Mouse (Mus musculus): Measurements from ENCODE around the gene Kcnk4. TPM values are rescaled to one million over a fixed set of nuclear protein-coding genes. Genes with fewer than 3 reads are reported as not detected.
A peak's percentile ranks its signal among the peaks of the same experiment; 100 is the strongest.

Gene Kcnk4
- polyA plus RNA-seq, 1 experiment from 2014 or later: 3.3 TPM

DNA sequence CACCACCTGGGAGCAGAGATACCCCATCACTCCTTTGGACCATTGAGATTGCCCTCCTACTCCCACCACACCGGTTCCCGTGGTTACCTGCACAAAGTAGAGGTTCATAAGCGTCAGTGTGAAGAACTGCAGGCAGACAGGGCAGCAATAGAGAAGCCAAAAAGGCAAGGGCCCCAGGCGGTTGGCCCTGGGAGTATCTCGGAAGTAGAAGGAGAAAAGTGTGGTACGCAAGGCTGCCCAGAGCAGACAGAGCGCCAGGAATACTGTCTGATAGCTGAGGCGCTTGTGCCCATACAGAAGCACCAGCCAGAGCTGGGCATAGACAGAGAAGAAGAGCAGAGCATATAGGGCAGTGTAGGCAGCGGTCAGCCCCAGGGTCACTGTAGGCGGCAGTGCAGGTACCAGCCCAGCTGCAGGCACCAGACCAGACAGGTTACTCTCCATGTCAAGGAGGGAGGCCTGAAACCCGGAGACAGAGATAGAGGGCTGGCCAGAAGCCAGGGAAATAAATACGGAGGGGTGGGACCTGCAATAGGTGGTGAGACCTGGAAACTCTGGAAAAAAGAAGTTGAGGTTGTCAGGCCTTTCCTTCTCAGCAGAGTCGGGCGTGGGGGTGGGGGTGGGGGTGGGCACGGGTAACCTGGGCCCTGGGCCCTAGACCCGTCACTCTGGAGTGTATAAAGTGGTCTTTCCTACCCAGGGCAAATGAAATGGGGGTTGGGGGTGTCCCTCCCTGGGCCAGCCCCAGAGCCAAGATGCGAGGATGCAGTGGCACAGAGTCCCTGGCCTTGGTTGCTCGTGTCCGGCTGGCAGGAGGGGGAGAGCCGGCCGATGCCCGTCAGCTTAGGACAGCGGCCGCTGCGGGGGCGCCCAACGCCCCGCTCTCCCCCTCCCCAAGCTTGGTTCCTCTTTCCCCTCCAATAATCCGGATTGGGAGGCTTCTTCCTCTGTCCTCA lies 6.4 kb upstream of the Kcnk4 start:
- Histone ChIP-seq H3K36me3 (ENCODE audit: control insufficient read depth, insufficient read depth) (no peaks in the 10 kb centered on the region), H3K4me2 (ENCODE audit: low read length) (peak overlapping the region; percentile 99), H3K9me3 (ENCODE audit: control insufficient read depth, low read length) (no peaks in the 10 kb centered on the region), H3K9ac (replicated peaks; ENCODE audit: low read depth, low read length) (peak overlapping the region; percentile 99), H3K4me3 (replicated peaks; ENCODE audit: low read length) (peak overlapping the region; percentile 98), H3K27me3 (replicated peaks; ENCODE audit: control insufficient read depth, insufficient read depth, low read length) (peaks cover 7% of the 10 kb centered on the region), H3K4me1 (replicated peaks; ENCODE audit: control insufficient read depth, insufficient read depth, low read length) (peaks cover 34% of the 10 kb centered on the region), H3K27ac (ENCODE audit: low read length) (no peak overlapping the region; the same call in 1 of the 2 replicates)
- WGBS: 18% methylated on average over 29 of the region's 29 CpGs
- peak; percentile 2; the same call in 1 of the 2 replicates for ATAC-seq

DNA sequence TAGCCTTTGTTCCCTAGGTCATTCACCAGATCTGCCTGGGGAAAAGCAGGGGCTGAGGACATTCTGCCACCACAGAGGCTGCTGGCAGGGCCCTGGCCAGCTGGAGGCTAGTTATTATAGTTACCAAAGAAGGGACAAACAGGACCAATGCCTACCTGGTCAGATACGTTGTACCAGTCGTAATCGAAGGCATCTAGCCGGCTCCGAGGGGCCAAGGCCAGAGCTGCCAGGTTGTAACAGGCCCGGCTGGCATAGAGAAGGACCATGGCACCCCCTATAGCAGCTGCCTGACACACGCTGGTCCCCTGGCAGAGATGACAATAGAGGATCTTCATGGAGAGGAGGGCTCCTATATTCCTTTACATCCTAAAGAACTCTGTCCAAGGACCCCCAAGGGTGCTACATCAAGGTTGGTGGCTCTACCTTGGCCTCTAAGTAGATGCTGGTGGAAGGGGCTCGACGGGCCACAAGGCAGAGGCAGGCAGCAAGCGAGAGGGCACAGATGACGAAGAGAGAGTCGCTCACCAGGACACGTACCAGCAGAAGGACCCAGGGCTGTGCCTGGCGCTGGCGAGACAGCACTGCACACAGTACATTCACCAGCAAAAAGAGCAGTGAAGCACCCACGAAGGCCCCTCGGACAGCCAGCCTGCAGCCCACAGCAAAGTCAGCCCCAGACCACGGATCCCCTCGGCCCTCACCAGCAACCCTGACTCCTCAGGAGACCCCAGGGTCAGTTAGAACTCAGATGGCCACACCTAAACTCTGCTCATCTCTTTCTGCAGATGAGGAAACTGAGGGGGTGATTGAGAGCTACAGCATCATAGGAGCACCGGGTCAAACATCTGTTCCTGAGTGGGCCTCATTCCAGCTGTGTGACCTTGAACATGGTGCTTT lies 5.0 kb upstream of the Kcnk4 start:
- H3K27ac ChIP-seq (ENCODE audit: low read length): no peak overlapping the region
- WGBS: 87% methylated on average over 20 of the region's 20 CpGs
- H3K9me3 ChIP-seq (ENCODE audit: control insufficient read depth, low read length): no peaks in the 10 kb centered on the region
- ATAC-seq: no peak
- no peak overlapping the region for H3K9ac ChIP-seq (replicated peaks; ENCODE audit: low read depth, low read length)
- H3K36me3 ChIP-seq (ENCODE audit: control insufficient read depth, insufficient read depth): no peaks in the 10 kb centered on the region
- H3K4me1 ChIP-seq (replicated peaks; ENCODE audit: control insufficient read depth, insufficient read depth, low read length): peaks cover 34% of the 10 kb centered on the region
- peaks cover 19% of the 10 kb centered on the region for H3K27me3 ChIP-seq (replicated peaks; ENCODE audit: control insufficient read depth, insufficient read depth, low read length)
- peak overlapping the region; percentile 99 for H3K4me2 ChIP-seq (ENCODE audit: low read length)
- no peak overlapping the region for H3K4me3 ChIP-seq (replicated peaks; ENCODE audit: low read length)

DNA sequence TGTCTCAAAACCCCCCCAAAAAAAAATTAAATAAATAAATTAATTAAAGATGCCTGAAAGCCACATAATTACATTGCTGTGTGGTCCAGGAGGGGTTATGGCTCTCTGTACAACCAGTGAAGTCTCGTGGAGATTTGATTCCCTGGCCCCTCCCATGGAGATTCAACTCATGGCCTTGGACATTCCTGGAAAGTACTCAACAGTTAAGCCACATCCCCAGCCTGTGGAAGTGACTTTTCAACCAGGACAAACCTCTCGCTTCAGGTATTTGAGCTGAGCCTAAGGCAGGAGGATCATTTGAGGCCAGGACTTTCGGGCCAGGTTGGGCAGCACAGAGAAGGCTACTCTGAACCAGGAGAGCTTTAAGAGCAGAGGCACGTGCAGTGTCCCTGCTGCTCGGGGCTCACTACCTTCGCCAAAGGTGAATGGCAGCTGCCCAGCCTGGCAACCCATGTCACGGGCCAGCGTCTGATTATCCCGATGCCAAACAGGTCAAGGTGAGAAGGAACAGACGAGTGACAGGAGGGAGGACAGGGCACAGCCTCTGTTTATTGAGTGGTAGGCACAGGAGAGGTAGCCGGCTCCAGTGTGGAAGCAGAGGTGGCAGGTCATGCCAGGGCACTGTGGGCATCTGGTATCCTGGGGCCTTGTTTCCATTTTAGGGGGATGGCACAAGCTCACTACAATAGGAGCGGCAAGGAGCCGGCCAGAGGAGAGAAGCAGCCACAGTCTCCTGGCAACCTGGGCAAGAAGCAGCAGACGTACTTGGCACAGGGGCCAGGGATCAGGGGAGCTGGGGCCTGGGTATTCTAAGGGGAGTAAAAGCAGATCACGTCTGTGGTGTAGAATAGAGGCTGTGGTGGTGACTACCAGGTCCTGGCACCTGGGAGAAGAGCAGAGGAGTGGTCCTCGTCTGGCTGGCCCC lies 3.5 kb upstream of the Kcnk4 start:
- 74% methylated on average over 16 of the region's 16 CpGs for WGBS
- Histone ChIP-seq H3K9me3 (ENCODE audit: control insufficient read depth, low read length) (no peaks in the 10 kb centered on the region), H3K9ac (replicated peaks; ENCODE audit: low read depth, low read length) (no peak overlapping the region), H3K36me3 (ENCODE audit: control insufficient read depth, insufficient read depth) (no peaks in the 10 kb centered on the region), H3K4me3 (replicated peaks; ENCODE audit: low read length) (no peak overlapping the region), H3K27ac (ENCODE audit: low read length) (no peak overlapping the region), H3K4me1 (replicated peaks; ENCODE audit: control insufficient read depth, insufficient read depth, low read length) (peaks cover 42% of the 10 kb centered on the region), H3K4me2 (ENCODE audit: low read length) (no peak overlapping the region), H3K27me3 (replicated peaks; ENCODE audit: control insufficient read depth, insufficient read depth, low read length) (peaks cover 34% of the 10 kb centered on the region)
- no peak for ATAC-seq

DNA sequence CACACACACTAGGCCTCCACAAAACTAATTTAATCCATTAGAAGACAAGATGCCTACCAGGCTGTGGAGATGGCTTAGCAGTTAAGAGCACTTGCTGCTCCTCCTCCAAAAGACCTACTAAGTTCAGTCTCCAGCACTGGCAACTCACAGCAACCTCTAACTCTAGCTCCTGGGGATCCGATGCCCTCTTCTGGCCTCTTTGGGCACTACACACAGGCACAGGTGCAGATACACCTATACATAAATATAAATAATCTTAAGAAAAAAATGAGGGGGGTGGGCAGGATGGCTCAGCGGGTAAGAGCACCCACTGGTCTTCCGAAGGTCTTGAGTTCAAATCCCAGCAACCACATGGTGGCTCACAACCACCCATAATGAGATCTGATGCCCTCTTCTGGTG lies 2.0 kb upstream of the Kcnk4 start:
- ATAC-seq: no peak
- Histone ChIP-seq H3K9ac (replicated peaks; ENCODE audit: low read depth, low read length) (no peak overlapping the region), H3K27me3 (replicated peaks; ENCODE audit: control insufficient read depth, insufficient read depth, low read length) (peaks cover 46% of the 10 kb centered on the region), H3K27ac (ENCODE audit: low read length) (no peak overlapping the region), H3K4me1 (replicated peaks; ENCODE audit: control insufficient read depth, insufficient read depth, low read length) (peaks cover 39% of the 10 kb centered on the region), H3K9me3 (ENCODE audit: control insufficient read depth, low read length) (no peaks in the 10 kb centered on the region), H3K36me3 (ENCODE audit: control insufficient read depth, insufficient read depth) (no peaks in the 10 kb centered on the region), H3K4me2 (ENCODE audit: low read length) (no peak overlapping the region), H3K4me3 (replicated peaks; ENCODE audit: low read length) (no peak overlapping the region)
- 23% methylated on average over 3 of the region's 3 CpGs for WGBS

DNA sequence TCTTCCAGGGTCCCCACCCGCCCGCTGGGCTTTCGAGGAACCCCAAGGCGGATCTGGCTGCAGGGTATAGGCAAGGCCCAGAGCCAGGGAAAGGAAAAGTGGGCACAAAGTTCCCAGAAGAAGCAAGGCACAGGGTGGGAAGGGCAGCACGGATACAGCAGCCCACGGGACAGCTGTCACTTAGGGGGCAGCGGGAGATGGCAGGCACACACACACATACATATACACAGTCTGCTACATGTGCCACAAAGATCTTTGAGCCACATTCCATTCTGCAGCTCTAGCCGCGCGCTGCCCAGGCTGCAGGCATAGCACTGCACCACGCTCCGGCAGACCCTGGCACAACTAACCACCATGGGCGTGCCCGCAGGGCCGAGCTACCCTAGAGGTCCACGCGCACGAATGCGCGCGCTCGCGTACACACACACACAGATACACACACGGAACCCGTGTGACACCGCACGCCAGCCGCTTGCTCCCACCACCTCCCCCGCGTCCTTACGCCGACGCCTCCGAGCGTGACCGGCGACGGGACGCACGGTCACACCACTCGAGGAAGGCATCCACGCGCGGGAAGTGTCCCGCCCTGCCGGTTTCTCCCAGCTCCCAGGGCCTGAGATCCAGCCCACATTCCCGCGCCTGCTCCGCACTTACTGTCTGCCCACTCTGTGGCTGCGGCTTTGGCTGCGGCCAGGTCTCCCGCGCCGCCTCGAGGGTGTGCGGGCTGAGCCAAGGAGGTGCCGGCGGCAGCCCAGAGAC lies 700 bp downstream of the Kcnk4 start:
- Histone ChIP-seq H3K4me1 (replicated peaks; ENCODE audit: control insufficient read depth, insufficient read depth, low read length) (peaks cover 14% of the 10 kb centered on the region), H3K4me2 (ENCODE audit: low read length) (peak overlapping the region; percentile 65), H3K27me3 (replicated peaks; ENCODE audit: control insufficient read depth, insufficient read depth, low read length) (peaks cover 59% of the 10 kb centered on the region), H3K36me3 (ENCODE audit: control insufficient read depth, insufficient read depth) (no peaks in the 10 kb centered on the region), H3K27ac (ENCODE audit: low read length) (no peak overlapping the region), H3K9me3 (ENCODE audit: control insufficient read depth, low read length) (no peaks in the 10 kb centered on the region), H3K4me3 (replicated peaks; ENCODE audit: low read length) (peak overlapping the region; percentile 47), H3K9ac (replicated peaks; ENCODE audit: low read depth, low read length) (peak overlapping the region; percentile 60)
- peak; percentile 51 for ATAC-seq
- WGBS: 1% methylated on average over 57 of the region's 58 CpGs

DNA sequence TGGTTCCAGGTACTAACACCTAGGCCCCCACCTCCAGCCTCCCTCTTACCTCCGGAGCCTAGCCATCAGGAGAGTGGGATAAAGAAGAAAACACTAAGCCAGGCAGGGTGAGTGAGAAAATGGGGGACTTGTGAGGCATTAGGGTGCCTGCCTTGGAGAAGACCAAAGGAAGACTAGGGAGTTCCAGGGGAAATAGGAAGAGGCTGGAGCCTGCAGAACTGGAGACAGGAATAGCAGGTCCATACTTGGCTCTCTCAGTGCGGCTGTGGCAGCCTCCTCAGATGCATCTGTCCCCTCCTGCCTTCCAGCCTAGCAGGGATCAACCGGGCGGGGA lies 1.2 kb downstream of the Kcnk4 start:
- H3K36me3 ChIP-seq (ENCODE audit: control insufficient read depth, insufficient read depth): no peaks in the 10 kb centered on the region
- peaks cover 12% of the 10 kb centered on the region for H3K4me1 ChIP-seq (replicated peaks; ENCODE audit: control insufficient read depth, insufficient read depth, low read length)
- H3K4me3 ChIP-seq (replicated peaks; ENCODE audit: low read length): no peak overlapping the region
- no peak overlapping the region for H3K9ac ChIP-seq (replicated peaks; ENCODE audit: low read depth, low read length)
- WGBS: 18% methylated on average over 4 of the region's 4 CpGs
- H3K9me3 ChIP-seq (ENCODE audit: control insufficient read depth, low read length): no peaks in the 10 kb centered on the region
- H3K27me3 ChIP-seq (replicated peaks; ENCODE audit: control insufficient read depth, insufficient read depth, low read length): peaks cover 59% of the 10 kb centered on the region
- no peak overlapping the region; the same call in 1 of the 2 replicates for H3K4me2 ChIP-seq (ENCODE audit: low read length)
- no peak for ATAC-seq
- H3K27ac ChIP-seq (ENCODE audit: low read length): no peak overlapping the region

DNA sequence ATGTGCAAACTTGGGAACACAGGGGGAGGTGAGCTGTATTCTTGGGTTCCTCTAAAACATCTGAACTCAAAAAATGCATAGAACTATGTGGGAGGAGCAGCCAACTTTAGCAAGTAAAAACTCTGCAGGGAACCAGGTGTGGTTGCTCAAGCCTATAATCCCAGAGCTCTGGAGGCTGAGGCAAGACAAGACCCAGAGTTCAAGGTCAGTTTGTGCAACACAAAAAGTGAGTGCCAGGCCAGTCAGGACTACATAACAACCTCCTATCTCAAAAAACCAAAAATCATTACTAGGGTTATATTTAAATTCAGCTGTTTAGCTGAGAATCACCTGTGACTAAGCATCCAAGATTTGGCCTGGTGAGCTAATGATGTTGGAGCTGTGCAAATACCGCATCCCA lies 2.3 kb downstream of the Kcnk4 start:
- Histone ChIP-seq H3K4me2 (ENCODE audit: low read length) (no peak overlapping the region), H3K36me3 (ENCODE audit: control insufficient read depth, insufficient read depth) (no peaks in the 10 kb centered on the region), H3K9ac (replicated peaks; ENCODE audit: low read depth, low read length) (no peak overlapping the region), H3K27me3 (replicated peaks; ENCODE audit: control insufficient read depth, insufficient read depth, low read length) (peaks cover 68% of the 10 kb centered on the region), H3K4me1 (replicated peaks; ENCODE audit: control insufficient read depth, insufficient read depth, low read length) (peaks cover 14% of the 10 kb centered on the region), H3K4me3 (replicated peaks; ENCODE audit: low read length) (no peak overlapping the region), H3K27ac (ENCODE audit: low read length) (no peak overlapping the region), H3K9me3 (ENCODE audit: control insufficient read depth, low read length) (no peaks in the 10 kb centered on the region)
- 39% methylated on average over 1 of the region's 1 CpGs for WGBS
- ATAC-seq: no peak

DNA sequence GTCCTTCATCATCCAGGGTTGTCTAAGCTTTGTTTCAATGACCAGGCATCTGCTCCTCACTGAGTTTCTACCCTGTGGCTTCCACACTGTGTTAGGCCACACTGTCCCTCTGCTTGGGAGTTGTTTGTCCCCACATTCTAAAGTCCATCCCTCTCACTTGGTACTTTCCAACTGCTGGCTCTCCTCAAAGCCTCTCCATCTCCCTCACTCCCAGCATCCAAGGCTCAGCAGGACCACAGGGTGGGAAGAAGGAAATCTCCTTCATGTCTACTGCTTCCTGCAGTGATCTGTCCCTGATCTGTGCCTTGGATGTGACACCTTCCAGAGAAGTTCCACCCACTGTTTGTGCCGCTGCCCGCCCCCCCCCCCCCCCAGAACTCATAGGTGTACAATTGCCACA lies 3.3 kb downstream of the Kcnk4 start:
- Histone ChIP-seq H3K27me3 (replicated peaks; ENCODE audit: control insufficient read depth, insufficient read depth, low read length) (peaks cover 74% of the 10 kb centered on the region), H3K4me3 (replicated peaks; ENCODE audit: low read length) (no peak overlapping the region), H3K4me1 (replicated peaks; ENCODE audit: control insufficient read depth, insufficient read depth, low read length) (peaks cover 17% of the 10 kb centered on the region), H3K4me2 (ENCODE audit: low read length) (no peak overlapping the region), H3K9me3 (ENCODE audit: control insufficient read depth, low read length) (no peaks in the 10 kb centered on the region), H3K36me3 (ENCODE audit: control insufficient read depth, insufficient read depth) (no peaks in the 10 kb centered on the region), H3K27ac (ENCODE audit: low read length) (no peak overlapping the region), H3K9ac (replicated peaks; ENCODE audit: low read depth, low read length) (no peak overlapping the region)
- no peak for ATAC-seq
- WGBS: 0% methylated on average over 2 of the region's 2 CpGs

Data from forebrain, embryonic 16.5 days (tissue).